In genomic region chr19:10341152-10341551, GRCm38 (mm10) we compare ENCODE assay signal across 9 mouse cellular contexts. TPM values are rescaled to one million over a fixed set of nuclear protein-coding genes. Genes with fewer than 3 reads are reported as not detected.
DNase-seq lines count a peak whose midpoint lies in the region; ATAC-seq and TF ChIP-seq lines count a peak whose summit lies in the region.
"Had no signal": no experiment of that assay in that cellular context is flagged by ENCODE, and none has a peak within 500 bp of the region (broad histone marks: within the 10 kb centered on the region; RNA-seq: fewer than 3 reads in every experiment).

No protein-coding gene starts in this region.

- no peak overlapping the region for H3K4me2 ChIP-seq in forebrain, postnatal 0 days (ENCODE audit: low read depth)
- H3K4me2 ChIP-seq: limb, embryonic 15.5 days had no signal

- no peaks in the 10 kb centered on the region for H3K79me2 ChIP-seq in C2C12 (ENCODE audit: control insufficient read depth, insufficient read depth)

- H3ac ChIP-seq in C2C12 (ENCODE audit: control insufficient read depth, insufficient read length, low read depth) = no peak overlapping the region

- no peaks in the 10 kb centered on the region for H3K4me1 ChIP-seq in forebrain, postnatal 0 days (ENCODE audit: insufficient read depth)
- H3K4me1 ChIP-seq in testis, adult 2 months (ENCODE audit: control insufficient read depth, insufficient read depth, low read length) = peaks cover 6% of the 10 kb centered on the region; the same call in 1 of the 2 replicates

- no peak overlapping the region for H3K4me3 ChIP-seq in C2C12 (ENCODE audit: insufficient read depth, poor library complexity, severe bottlenecking)
- H3K4me3 ChIP-seq in forebrain, postnatal 0 days (ENCODE audit: low read depth, low read length) = no peak overlapping the region
- H3K4me3 ChIP-seq in testis, adult 2 months (ENCODE audit: control insufficient read depth, low read depth, low read length) = no peak overlapping the region
- H3K4me3 ChIP-seq: limb, embryonic 15.5 days had no signal

- peak; percentile 35 for TF ChIP-seq CTCF in C2C12 (IDR thresholded peaks at IDR 0.05; ENCODE audit: control insufficient read depth, insufficient read depth, insufficient read length)
- TF ChIP-seq CTCF in forebrain, postnatal 0 days (IDR thresholded peaks at IDR 0.05; ENCODE audit: low read depth) = peak; percentile 93
- peak; percentile 98 for TF ChIP-seq CTCF in testis, adult 2 months (IDR thresholded peaks at IDR 0.05; ENCODE audit: control insufficient read depth, insufficient read depth, insufficient replicate concordance, low read depth, low read length)

- H3K27me3 ChIP-seq in C2C12 (ENCODE audit: control insufficient read depth, insufficient read depth, insufficient read length) = peaks cover 63% of the 10 kb centered on the region
- no peaks in the 10 kb centered on the region; the same call in 1 of the 2 replicates for H3K27me3 ChIP-seq in forebrain, postnatal 0 days (ENCODE audit: insufficient read depth, low read length)
- H3K27me3 ChIP-seq in testis, adult 2 months (ENCODE audit: control insufficient read depth, insufficient read depth, low read length) = no peaks in the 10 kb centered on the region

- H3K79me3 ChIP-seq in C2C12 (ENCODE audit: low read depth) = no peaks in the 10 kb centered on the region

- H3K36me3 ChIP-seq in C2C12 (ENCODE audit: control insufficient read depth, insufficient read depth) = no peaks in the 10 kb centered on the region
- H3K36me3 ChIP-seq in forebrain, postnatal 0 days (ENCODE audit: insufficient read depth) = no peaks in the 10 kb centered on the region
- no peaks in the 10 kb centered on the region for H3K36me3 ChIP-seq in testis, adult 2 months (ENCODE audit: control insufficient read depth, insufficient read depth, low read length)
- H3K36me3 ChIP-seq: limb, embryonic 15.5 days had no signal

- no peak for TF ChIP-seq POLR2A in testis, adult 2 months (IDR thresholded peaks at IDR 0.05; ENCODE audit: control insufficient read depth, low read depth, low read length)

- no peak overlapping the region for H3K27ac ChIP-seq in forebrain, postnatal 0 days (ENCODE audit: low read depth, low read length)
- H3K27ac ChIP-seq in testis, adult 2 months (ENCODE audit: control insufficient read depth, insufficient read depth, low read depth, low read length) = no peak overlapping the region
- H3K27ac ChIP-seq: limb, embryonic 15.5 days had no signal

- no peak overlapping the region for H3K9ac ChIP-seq in forebrain, postnatal 0 days
- H3K9ac ChIP-seq: limb, embryonic 15.5 days had no signal

- H3K9me3 ChIP-seq in forebrain, postnatal 0 days (ENCODE audit: low read length) = no peaks in the 10 kb centered on the region
- H3K9me3 ChIP-seq: limb, embryonic 15.5 days had no signal

- DNase-seq in cerebellum, adult 11 months = peak; percentile 45
- peak; percentile 29 for DNase-seq in cerebellum, adult 11-12 months
- peak; percentile 83 for DNase-seq in forebrain, postnatal 0 days
- peak; percentile 32 for DNase-seq in kidney, postnatal 14 days
- peak; percentile 64 for DNase-seq in lung, postnatal 36 days

- ATAC-seq in cerebellum, adult (ENCODE audit: insufficient number of reproducible peaks, low FRiP score, low TSS enrichment) = no peak
- peak; percentile 37 for ATAC-seq in forebrain, postnatal 0 days

- 17% methylated on average over 11 of the region's 11 CpGs for WGBS in forebrain, postnatal 0 days

TF ChIP-seq in C2C12, 6 proteins besides CTCF, POLR2A, EP300 and RAD21:
- TF ChIP-seq MAX (IDR thresholded peaks at IDR 0.05) (no peak), MYOG (IDR thresholded peaks at IDR 0.05; ENCODE audit: control insufficient read depth, extremely low read depth, insufficient read length) (no peak), USF1 (IDR thresholded peaks at IDR 0.05; ENCODE audit: low read depth) (no peak), FOSL1 (IDR thresholded peaks at IDR 0.05; ENCODE audit: insufficient read depth, low read length, poor library complexity, severe bottlenecking) (no peak), CEBPB (IDR thresholded peaks at IDR 0.05; ENCODE audit: low read depth) (no peak), MYOD1 (IDR thresholded peaks at IDR 0.05; ENCODE audit: control insufficient read depth, insufficient read length, low read depth) (no peak)

RNA-seq across cellular contexts. Expression of gene Dagla, which starts 36.5 kb away (rescaled TPM):
- 8.3 TPM for polyA plus RNA-seq in C2C12 (2012; fragmentation: generic; extraction: Trizol)
- total RNA-seq in forebrain, postnatal 0 days (2014; rRNA removed) = 17.4 and 21.8 TPM in 2 replicates
- polyA plus RNA-seq in forebrain, postnatal 0 days (2015; fragmentation: Nextera tagmentation; extraction: Ambion mirVana) = 8.2 and 11.2 TPM in 2 replicates
- polyA plus RNA-seq in testis, adult 2 months (2012; rRNA removed) = 1.7 and 1.8 TPM in 2 replicates

RNA-seq across cellular contexts. Expression of gene Syt7, which starts 47.7 kb away (rescaled TPM):
- 0.23 TPM for polyA plus RNA-seq in C2C12 (2012; fragmentation: generic; extraction: Trizol)
- total RNA-seq in forebrain, postnatal 0 days (2014; rRNA removed) = 91.6 and 110 TPM in 2 replicates
- 14.9 and 19.2 TPM in 2 replicates for polyA plus RNA-seq in forebrain, postnatal 0 days (2015; fragmentation: Nextera tagmentation; extraction: Ambion mirVana)
- 10.9 and 11.0 TPM in 2 replicates for polyA plus RNA-seq in testis, adult 2 months (2012; rRNA removed)

Comparison
In these comparisons a context has a peak if more than half of its experiments do, and no peak if none do; other contexts are left out.
1. DNase-seq: peak in every context shown above with its lines; median percentile 83 in forebrain, postnatal 0 days; 64 in lung, postnatal 36 days; 45 in cerebellum, adult 11 months; 32 in kidney, postnatal 14 days; 29 in cerebellum, adult 11-12 months.
2. CTCF ChIP-seq: peak in every context shown above with its lines; median percentile 98 in testis, adult 2 months; 93 in forebrain, postnatal 0 days; 35 in C2C12.